Mouse (Mus musculus) CH12.LX (cell line): ENCODE results near the gene Fam228b.

ENCODE experiments used
- CTCF ChIP-seq, 2 experiments: IDR thresholded peaks in 1 of 2; conservative IDR thresholded peaks in 1 of 2; 2 replicates each; pipeline ENCODE4 v1.5.1; 2011 to 2012; ENCODE audit warnings: low read depth in 2 of 2, low read length in 2 of 2, improper control_type of control experiment in 1 of 2, inconsistent platforms in 1 of 2, mild to moderate bottlenecking in 1 of 2, moderate library complexity in 1 of 2
- MAFK ChIP-seq: IDR thresholded peaks from 2 replicates; pipeline ENCODE4 v1.6.1; 2011; ENCODE audit warnings: low read length, improper control_type of control experiment; ENCODE audit not compliant: insufficient replicate concordance
- TCF12 ChIP-seq: IDR thresholded peaks from 2 replicates; pipeline ENCODE4 v1.6.1; 2014; ENCODE audit warnings: low read depth, mild to moderate bottlenecking, inconsistent platforms, low read length, improper control_type of control experiment

DNA sequence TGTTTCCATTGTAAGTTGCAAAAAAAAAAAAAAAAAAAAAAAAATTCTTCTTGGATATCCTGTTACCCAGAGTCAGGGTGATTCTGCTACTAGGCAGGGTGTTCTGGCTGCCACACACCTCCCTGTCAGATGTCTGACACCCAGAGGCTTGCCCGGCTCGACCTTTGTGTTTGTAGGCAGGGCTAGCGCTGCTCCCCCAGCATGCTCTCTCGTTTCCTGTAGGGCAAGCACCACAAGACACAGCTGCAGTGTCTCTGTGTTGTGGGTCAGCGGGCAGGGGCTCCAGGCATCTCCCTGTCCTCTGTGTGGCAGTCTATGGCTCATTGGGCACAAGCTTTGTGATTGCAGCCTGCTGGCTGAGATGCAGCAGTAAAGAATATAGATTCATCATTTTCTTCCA, 14.5 kb upstream of the Fam228b start:
- TF ChIP-seq TCF12 (no peak), CTCF (conservative IDR thresholded peaks at IDR 0.05 in 1 of 2, IDR thresholded peaks at IDR 0.05 in 1 of 2; ENCODE audit: low read depth in 2 of 2, low read length in 2 of 2) (no peak), MAFK (no peak)
